ENCODE assay signal across 12 mouse cellular contexts in the genomic region with DNA sequence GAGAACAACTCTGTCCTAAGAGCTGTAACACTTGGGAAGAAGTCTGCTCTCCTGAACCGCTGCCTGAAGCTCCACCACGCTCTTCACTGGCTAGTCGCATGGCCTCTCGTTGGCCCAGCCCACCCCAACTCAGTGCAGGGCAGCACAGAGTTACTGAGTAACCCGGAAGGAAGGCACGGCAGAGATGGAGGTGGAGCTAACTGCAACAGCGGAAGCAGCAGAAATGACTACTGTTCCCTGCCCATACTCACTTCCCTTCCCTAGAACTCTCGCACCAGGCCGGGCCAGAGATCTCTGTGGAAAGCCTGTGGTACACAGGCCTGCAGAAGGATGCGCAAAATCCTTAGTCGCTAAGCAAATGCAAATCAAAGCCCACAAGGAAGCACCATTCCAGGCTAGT. TPM values are rescaled to one million over a fixed set of nuclear protein-coding genes. Genes with fewer than 3 reads are reported as not detected.
DNase-seq lines count a peak whose midpoint lies in the region; ATAC-seq lines count a peak whose summit lies in the region.
"Had no signal": no experiment of that assay in that cellular context is flagged by ENCODE, and none has a peak within 500 bp of the region (broad histone marks: within the 10 kb centered on the region; RNA-seq: fewer than 3 reads in every experiment).

No protein-coding gene starts in this region.

- peak; percentile 3 to 22 for DNase-seq in adrenal gland, adult (ENCODE audit: inconsistent age in 2 of 2, low spot score in 1 of 2)
- no peak for DNase-seq in adrenal gland, adult 18-20 months (ENCODE audit: low spot score in 2 of 2)
- DNase-seq in adrenal gland, postnatal 36 days: peak; percentile 4 to 8
- peak; percentile 58 to 74 for DNase-seq in kidney, postnatal 4 days
- no peak for DNase-seq in midbrain, embryonic 11.5 days (ENCODE audit: low spot score, missing footprints)
- no peak for DNase-seq in cerebellum, postnatal 25 days
- no peak for DNase-seq in retina, postnatal 1 day

- no peaks in the 10 kb centered on the region for H3K9me3 ChIP-seq in midbrain, embryonic 11.5 days (ENCODE audit: control insufficient read depth, low read length)
- H3K9me3 ChIP-seq: midbrain, embryonic 15.5 days had no signal

- peak; percentile 72 for ATAC-seq in megakaryocyte, adult 5-6 weeks (ENCODE audit: poor library complexity, severe bottlenecking)
- no peak for ATAC-seq in midbrain, embryonic 11.5 days (ENCODE audit: low FRiP score)
- ATAC-seq: hindbrain, embryonic 16.5 days; midbrain, embryonic 15.5 days had no signal

- 70% methylated on average over 11 of the region's 11 CpGs for WGBS in midbrain, embryonic 11.5 days

- no peak overlapping the region for H3K4me2 ChIP-seq in midbrain, embryonic 11.5 days
- H3K4me2 ChIP-seq: midbrain, embryonic 15.5 days had no signal

- H3K4me3 ChIP-seq in midbrain, embryonic 11.5 days (ENCODE audit: low read depth, low read length): no peak overlapping the region
- H3K4me3 ChIP-seq: erythroblast, embryonic 14.5 days; midbrain, embryonic 15.5 days had no signal

- no peaks in the 10 kb centered on the region for H3K27me3 ChIP-seq in midbrain, embryonic 11.5 days (ENCODE audit: control insufficient read depth, insufficient read depth, low read length)
- H3K27me3 ChIP-seq: midbrain, embryonic 15.5 days had no signal

- H3K27ac ChIP-seq in midbrain, embryonic 11.5 days (ENCODE audit: low read depth, low read length): no peak overlapping the region
- H3K27ac ChIP-seq: midbrain, embryonic 15.5 days had no signal

- H3K4me1 ChIP-seq in midbrain, embryonic 11.5 days (ENCODE audit: control insufficient read depth, insufficient read depth, low read length): no peaks in the 10 kb centered on the region
- H3K4me1 ChIP-seq: midbrain, embryonic 15.5 days had no signal

- H3K9ac ChIP-seq in midbrain, embryonic 11.5 days (ENCODE audit: low read length): no peak overlapping the region
- H3K9ac ChIP-seq: midbrain, embryonic 15.5 days had no signal

- no peaks in the 10 kb centered on the region for H3K36me3 ChIP-seq in midbrain, embryonic 11.5 days (ENCODE audit: control insufficient read depth, insufficient read depth, low read length)
- H3K36me3 ChIP-seq: midbrain, embryonic 15.5 days had no signal

RNA-seq across cellular contexts. Expression of a gene that starts 4.4 kb away (rescaled TPM):
- total RNA-seq in adrenal gland, adult 18-20 months (2021): not detected
- not detected for total RNA-seq in adrenal gland, postnatal 36 days (2021)
- total RNA-seq in megakaryocyte, adult 5-6 weeks (2015): not detected in 2 replicates
- not detected in 2 replicates for total RNA-seq in megakaryocyte, adult 5-6 weeks (2017)
- not detected in 2 replicates for polyA plus RNA-seq in midbrain, embryonic 11.5 days (2014; fragmentation: Nextera tagmentation; extraction: Ambion mirVana)
- polyA plus RNA-seq: erythroblast, embryonic 14.5 days; hindbrain, embryonic 16.5 days; midbrain, embryonic 15.5 days; small intestine, adult 2 months had no signal

RNA-seq across cellular contexts. Expression of a gene that starts 5.0 kb away (rescaled TPM):
- total RNA-seq in adrenal gland, adult 18-20 months (2021): not detected
- total RNA-seq in adrenal gland, postnatal 36 days (2021): not detected
- not detected in 2 replicates for total RNA-seq in megakaryocyte, adult 5-6 weeks (2015)
- not detected in 2 replicates for total RNA-seq in megakaryocyte, adult 5-6 weeks (2017)
- polyA plus RNA-seq in midbrain, embryonic 11.5 days (2014; fragmentation: Nextera tagmentation; extraction: Ambion mirVana): not detected in 2 replicates
- polyA plus RNA-seq: erythroblast, embryonic 14.5 days; hindbrain, embryonic 16.5 days; midbrain, embryonic 15.5 days; small intestine, adult 2 months had no signal

RNA-seq across cellular contexts. Expression of a gene that starts 52.1 kb away (rescaled TPM):
- not detected for total RNA-seq in adrenal gland, adult 18-20 months (2021)
- not detected for total RNA-seq in adrenal gland, postnatal 36 days (2021)
- not detected in 2 replicates for total RNA-seq in megakaryocyte, adult 5-6 weeks (2015)
- total RNA-seq in megakaryocyte, adult 5-6 weeks (2017): not detected in 2 replicates
- polyA plus RNA-seq in midbrain, embryonic 11.5 days (2014; fragmentation: Nextera tagmentation; extraction: Ambion mirVana): not detected in 2 replicates
- polyA plus RNA-seq: erythroblast, embryonic 14.5 days; hindbrain, embryonic 16.5 days; midbrain, embryonic 15.5 days; small intestine, adult 2 months had no signal

RNA-seq across cellular contexts. Expression of a gene that starts 59.9 kb away (rescaled TPM):
- not detected for total RNA-seq in adrenal gland, adult 18-20 months (2021)
- not detected for total RNA-seq in adrenal gland, postnatal 36 days (2021)
- not detected in 2 replicates for total RNA-seq in megakaryocyte, adult 5-6 weeks (2015)
- not detected in 2 replicates for total RNA-seq in megakaryocyte, adult 5-6 weeks (2017)
- not detected in 2 replicates for polyA plus RNA-seq in midbrain, embryonic 11.5 days (2014; fragmentation: Nextera tagmentation; extraction: Ambion mirVana)
- polyA plus RNA-seq: erythroblast, embryonic 14.5 days; hindbrain, embryonic 16.5 days; midbrain, embryonic 15.5 days; small intestine, adult 2 months had no signal

Comparison
In these comparisons a context has a peak if more than half of its experiments do, and no peak if none do; other contexts are left out.
1. DNase-seq: peak in adrenal gland, adult (2 of 2), adrenal gland, postnatal 36 days (2 of 2) and kidney, postnatal 4 days (2 of 2); none in adrenal gland, adult 18-20 months (0 of 2), midbrain, embryonic 11.5 days (single experiment), cerebellum, postnatal 25 days (0 of 2) and retina, postnatal 1 day (single experiment).